Comparison of ENCODE assay signal across 27 mouse cellular contexts in the genomic region with DNA sequence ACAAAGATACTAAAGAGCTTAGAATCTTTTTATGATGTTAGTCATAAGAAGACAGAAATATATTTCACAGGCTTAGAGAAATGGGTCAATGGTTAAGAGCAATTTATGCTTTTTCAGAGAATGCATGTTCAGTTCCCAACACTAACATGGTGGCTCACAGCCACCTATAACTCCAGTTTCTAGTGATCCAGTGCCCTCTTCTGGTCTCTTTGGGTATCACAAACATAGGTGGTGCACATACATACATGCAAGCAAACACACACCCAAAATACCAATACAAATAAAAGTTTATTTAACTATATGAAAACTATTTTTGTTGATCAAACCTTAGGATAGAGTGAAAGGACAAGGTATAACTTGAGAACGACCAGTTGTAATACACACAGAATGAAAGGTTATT.
A peak's percentile ranks its signal among the peaks of the same experiment; 100 is the strongest.
DNase-seq lines count a peak whose midpoint lies in the region; ATAC-seq and TF ChIP-seq lines count a peak whose summit lies in the region.
"Had no signal": no experiment of that assay in that cellular context is flagged by ENCODE, and none has a peak within 500 bp of the region (broad histone marks: within the 10 kb centered on the region; RNA-seq: fewer than 3 reads in every experiment).

No protein-coding gene starts in this region.

- WGBS in lung, embryonic 14.5 days, result 92% methylated on average over 1 of the region's 1 CpGs

- dilution Hi-C loops in CH12.LX (cut with MboI; ENCODE audit: extremely low pct_ligation_motif_present, extremely low pct_unique_long_range_greater_than_20kb, low sequenced_read_pairs), result no loop called here

- in situ Hi-C loops in CH12.LX (cut with MboI; ENCODE audit: low pct_ligation_motif_present, low pct_unique_long_range_greater_than_20kb, low sequenced_read_pairs), result no loop called here

- TF ChIP-seq RAD21 in CH12.LX (IDR thresholded peaks at IDR 0.05; ENCODE audit: low read depth, low read length), result no peak

- H3K9ac ChIP-seq in lung, embryonic 14.5 days, result no peak overlapping the region
- H3K9ac ChIP-seq in CH12.LX (ENCODE audit: insufficient read depth, low read depth), result no peak overlapping the region
- H3K9ac ChIP-seq: forebrain, embryonic 13.5 days; heart, embryonic 13.5 days; hindbrain, embryonic 14.5 days had no signal

- no peak for TF ChIP-seq EP300 in CH12.LX (IDR thresholded peaks at IDR 0.05; ENCODE audit: low read length)

- H3K4me1 ChIP-seq in lung, embryonic 14.5 days (ENCODE audit: insufficient read depth), result no peaks in the 10 kb centered on the region
- H3K4me1 ChIP-seq in CH12.LX (ENCODE audit: control insufficient read depth in 1 of 2, insufficient read depth in 2 of 2), result no peaks in the 10 kb centered on the region
- H3K4me1 ChIP-seq: heart, embryonic 10.5 days; heart, embryonic 13.5 days had no signal

- no peaks in the 10 kb centered on the region for H3K27me3 ChIP-seq in lung, embryonic 14.5 days (ENCODE audit: insufficient read depth, low read length)
- no peaks in the 10 kb centered on the region for H3K27me3 ChIP-seq in CH12.LX (replicated peaks)
- H3K27me3 ChIP-seq: forebrain, embryonic 13.5 days; heart, embryonic 13.5 days had no signal

- H3K4me3 ChIP-seq in lung, embryonic 14.5 days (ENCODE audit: low read depth, low read length), result no peak overlapping the region
- no peak overlapping the region for H3K4me3 ChIP-seq in CH12.LX (replicated peaks in 1 of 3; ENCODE audit: low read depth in 2 of 3, low read length in 2 of 3, poor library complexity in 1 of 3)
- H3K4me3 ChIP-seq: forebrain, embryonic 10.5 days; forebrain, embryonic 13.5 days; heart, adult 2 months; heart, embryonic 10.5 days; heart, embryonic 13.5 days had no signal

- H3K27ac ChIP-seq in lung, embryonic 14.5 days (ENCODE audit: low read depth), result no peak overlapping the region
- H3K27ac ChIP-seq in CH12.LX (ENCODE audit: insufficient read depth, low read depth), result no peak overlapping the region
- H3K27ac ChIP-seq: forebrain, embryonic 10.5 days; forebrain, embryonic 13.5 days; heart, adult 2 months; heart, embryonic 10.5 days; heart, embryonic 13.5 days; hindbrain, embryonic 14.5 days; hindbrain, postnatal 0 days had no signal

- no peaks in the 10 kb centered on the region for H3K9me3 ChIP-seq in lung, embryonic 14.5 days (ENCODE audit: low read depth, low read length)
- peaks cover 3% of the 10 kb centered on the region for H3K9me3 ChIP-seq in CH12.LX (replicated peaks; ENCODE audit: low read length)
- H3K9me3 ChIP-seq: forebrain, embryonic 10.5 days; forebrain, embryonic 13.5 days; heart, embryonic 10.5 days had no signal

- ATAC-seq in lung, embryonic 14.5 days (ENCODE audit: insufficient read depth), result no peak
- ATAC-seq: forebrain, embryonic 13.5 days; forebrain, embryonic 16.5 days; hindbrain, postnatal 0 days; inflammation-experienced regulatory T-cells, adult 6 months; intestine, embryonic 16.5 days had no signal

- no peak for DNase-seq in lung, embryonic 14.5 days
- DNase-seq in lung, postnatal 36 days, result no peak
- DNase-seq in CH12.LX (ENCODE audit: extremely low read depth) (peak; percentile 1), ES-CJ7 (ENCODE audit: low read depth, low spot score) (peak; percentile 27), R1 (ENCODE audit: low read depth, low spot score) (peak; percentile 51)
- DNase-seq in cerebellum, postnatal 25 days, result no peak
- DNase-seq in left cerebral cortex, adult 11 months (ENCODE audit: low spot score), result no peak
- no peak for DNase-seq in gastrocnemius, postnatal 25 days
- DNase-seq: adrenal gland, adult 2 months; adrenal gland, postnatal 14 days; cerebellum, adult 11-12 months; cerebellum, adult 8-10 months; cerebellum, postnatal 10 days; gastrocnemius, postnatal 10 days; heart, adult 2 months; heart, postnatal 14 days; heart, postnatal 4 days had no signal

- H3K79me2 ChIP-seq in CH12.LX (replicated peaks; ENCODE audit: control insufficient read depth, extremely low read depth, insufficient read depth, poor library complexity, severe bottlenecking), result no peaks in the 10 kb centered on the region

- TF ChIP-seq CTCF in lung, embryonic 14.5 days (IDR thresholded peaks at IDR 0.05; ENCODE audit: low read depth), result peak; percentile 11; the same call in 1 of the 2 replicates
- no peak for TF ChIP-seq CTCF in CH12.LX (conservative IDR thresholded peaks at IDR 0.05 in 1 of 2, IDR thresholded peaks at IDR 0.05 in 1 of 2; ENCODE audit: low read depth in 2 of 2, low read length in 2 of 2)

- TF ChIP-seq POLR2A in CH12.LX (IDR thresholded peaks at IDR 0.05; ENCODE audit: low read depth, low read length), result no peak

- no peaks in the 10 kb centered on the region for H3K36me3 ChIP-seq in lung, embryonic 14.5 days (ENCODE audit: insufficient read depth)
- no peaks in the 10 kb centered on the region for H3K36me3 ChIP-seq in CH12.LX (replicated peaks in 1 of 2; ENCODE audit: control insufficient read depth in 1 of 2, insufficient read depth in 1 of 2, low read length in 1 of 2)
- H3K36me3 ChIP-seq: forebrain, embryonic 10.5 days; G1E; heart, embryonic 10.5 days; heart, embryonic 13.5 days had no signal

- no peak overlapping the region for H3K4me2 ChIP-seq in lung, embryonic 14.5 days
- H3K4me2 ChIP-seq in CH12.LX (ENCODE audit: insufficient read depth, low read depth, poor library complexity, severe bottlenecking), result no peak overlapping the region
- H3K4me2 ChIP-seq: forebrain, embryonic 13.5 days; heart, embryonic 13.5 days; hindbrain, embryonic 14.5 days had no signal

TF ChIP-seq in CH12.LX, 34 proteins besides CTCF, POLR2A, EP300 and RAD21:
- TF ChIP-seq ZNF384 (IDR thresholded peaks at IDR 0.05; ENCODE audit: low read depth, low read length) (no peak), TBP (conservative IDR thresholded peaks at IDR 0.05; ENCODE audit: low read depth, low read length) (no peak), RCOR1 (conservative IDR thresholded peaks at IDR 0.05; ENCODE audit: low read depth, low read length) (no peak), PAX5 (IDR thresholded peaks at IDR 0.05; ENCODE audit: low read length) (no peak), CHD1 (IDR thresholded peaks at IDR 0.05; ENCODE audit: low read depth, low read length) (no peak), JUND (conservative IDR thresholded peaks at IDR 0.05; ENCODE audit: low read depth, low read length) (no peak)

Comparison
In these comparisons a context has a peak if more than half of its experiments do, and no peak if none do; other contexts are left out.
1. DNase-seq: peak in CH12.LX (single experiment), ES-CJ7 (single experiment) and R1 (single experiment); none in lung, embryonic 14.5 days (single experiment), lung, postnatal 36 days (single experiment), cerebellum, postnatal 25 days (0 of 2), left cerebral cortex, adult 11 months (single experiment) and gastrocnemius, postnatal 25 days (single experiment).